Mouse (Mus musculus) MEL (cell line): ENCODE data around the gene Trir. TPM values are rescaled to one million over a fixed set of nuclear protein-coding genes. Genes with fewer than 3 reads are reported as not detected.

Experiments
- DNase-seq: peaks from one replicate; pipeline ENCODE4 v3.0.0; 2011; ENCODE audit warnings: low read depth, low spot score
- H3K27ac ChIP-seq: 2 replicates; pipeline ENCODE4 v1.5.1; 2012; ENCODE audit warnings: low read depth, mild to moderate bottlenecking, control low read depth, low read length, moderate library complexity; ENCODE audit not compliant: control insufficient read depth
- H3K27me3 ChIP-seq, 2 experiments: fragments of 150-350 bp in 1 of 2; sonication (generic) in 1 of 2; 2 replicates each; pipeline ENCODE4 v1.6.1; 2012; ENCODE audit warnings: low read length in 2 of 2, mild to moderate bottlenecking in 2 of 2, improper control_type of control experiment in 1 of 2, moderate library complexity in 1 of 2; ENCODE audit not compliant: insufficient read depth in 2 of 2, control insufficient read depth in 1 of 2
- H3K36me3 ChIP-seq, 2 experiments: 2 replicates each; pipeline ENCODE4 v1.6.1; 2012 to 2014; ENCODE audit warnings: low read length in 2 of 2, improper control_type of control experiment in 1 of 2, inconsistent platforms in 1 of 2, mild to moderate bottlenecking in 1 of 2; ENCODE audit not compliant: insufficient read depth in 2 of 2, control insufficient read depth in 1 of 2
- H3K4me1 ChIP-seq, 2 experiments: fragments of 150-350 bp in 1 of 2; sonication (generic) in 1 of 2; 2 replicates each; pipeline ENCODE4 v1.6.1; 2012; ENCODE audit warnings: low read length in 2 of 2, improper control_type of control experiment in 1 of 2, mild to moderate bottlenecking in 1 of 2; ENCODE audit not compliant: insufficient read depth in 2 of 2, control insufficient read depth in 1 of 2
- H3K4me3 ChIP-seq, 2 experiments: fragments of 150-350 bp in 1 of 2; sonication (generic) in 1 of 2; 2 replicates each; pipeline ENCODE4 v1.5.1; 2012; ENCODE audit warnings: low read depth in 2 of 2, low read length in 2 of 2, mild to moderate bottlenecking in 2 of 2, moderate library complexity in 2 of 2, control low read depth in 1 of 2, improper control_type of control experiment in 1 of 2; ENCODE audit not compliant: control insufficient read depth in 1 of 2, insufficient read depth in 1 of 2
- H3K79me2 ChIP-seq: 2 replicates; pipeline ENCODE4 v1.6.1; 2012; ENCODE audit warnings: mild to moderate bottlenecking, low read length, moderate library complexity; ENCODE audit not compliant: control insufficient read depth, poor library complexity, insufficient read depth
- H3K9ac ChIP-seq: 2 replicates; pipeline ENCODE4 v1.6.1; 2012; ENCODE audit warnings: low read depth, mild to moderate bottlenecking, control low read depth, low read length, moderate library complexity; ENCODE audit not compliant: control insufficient read depth, poor library complexity, severe bottlenecking
- H3K9me3 ChIP-seq: fragments of 150-350 bp; sonication (generic); replicated peaks from 2 replicates; pipeline ENCODE4 v1.6.1; 2012; ENCODE audit warnings: mild to moderate bottlenecking, low read length, improper control_type of control experiment, moderate library complexity; ENCODE audit not compliant: insufficient read depth
- BHLHE40 ChIP-seq: IDR thresholded peaks from 2 replicates; pipeline ENCODE4 v1.6.1; 2012; ENCODE audit warnings: low read depth, mild to moderate bottlenecking, inconsistent platforms, low read length, improper control_type of control experiment, borderline replicate concordance
- CHD2 ChIP-seq: IDR thresholded peaks from 2 replicates; pipeline ENCODE4 v1.6.1; 2011; ENCODE audit warnings: low read length, improper control_type of control experiment
- CTCF ChIP-seq, 3 experiments: IDR thresholded peaks in 2 of 3; conservative IDR thresholded peaks in 1 of 3; 2 replicates each; pipeline ENCODE4 v1.5.1; 2011 to 2012; ENCODE audit warnings: low read length in 3 of 3, low read depth in 2 of 3, mild to moderate bottlenecking in 2 of 3, improper control_type of control experiment in 1 of 3, inconsistent platforms in 1 of 3, mixed read lengths in 1 of 3, moderate library complexity in 1 of 3; ENCODE audit not compliant: control insufficient read depth in 1 of 3, insufficient read depth in 1 of 3, poor library complexity in 1 of 3, severe bottlenecking in 1 of 3
- E2F4 ChIP-seq: IDR thresholded peaks from 2 replicates; pipeline ENCODE4 v1.6.1; 2011; ENCODE audit warnings: low read depth, low read length, improper control_type of control experiment, borderline replicate concordance
- ELF1 ChIP-seq: IDR thresholded peaks from 2 replicates; pipeline ENCODE4 v1.6.1; 2014; ENCODE audit warnings: low read depth, mild to moderate bottlenecking, inconsistent platforms, low read length, improper control_type of control experiment, moderate library complexity
- EP300 ChIP-seq, 2 experiments: IDR thresholded peaks; 2 replicates each; pipeline ENCODE4 v1.6.1; 2011; ENCODE audit warnings: improper control_type of control experiment in 2 of 2, low read length in 2 of 2, low read depth in 1 of 2, mild to moderate bottlenecking in 1 of 2
- ETS1 ChIP-seq: IDR thresholded peaks from 2 replicates; pipeline ENCODE4 v1.6.1; 2012; ENCODE audit warnings: low read depth, mild to moderate bottlenecking, inconsistent platforms, low read length, improper control_type of control experiment, moderate library complexity
- GABPA ChIP-seq: IDR thresholded peaks from 2 replicates; pipeline ENCODE4 v1.6.1; 2012; ENCODE audit warnings: low read depth, mild to moderate bottlenecking, inconsistent platforms, low read length, improper control_type of control experiment, moderate library complexity
- GATA1 ChIP-seq: IDR thresholded peaks from 2 replicates; pipeline ENCODE4 v1.6.1; 2011; ENCODE audit warnings: low read depth, low read length, improper control_type of control experiment
- HCFC1 ChIP-seq: IDR thresholded peaks from 2 replicates; pipeline ENCODE4 v1.6.1; 2012; ENCODE audit warnings: low read depth, mild to moderate bottlenecking, inconsistent platforms, low read length, improper control_type of control experiment, moderate library complexity
- KAT2A ChIP-seq: conservative IDR thresholded peaks from 2 replicates; pipeline ENCODE4 v1.6.1; 2012; ENCODE audit warnings: low read depth, low read length, improper control_type of control experiment, inconsistent platforms
- MAX ChIP-seq: IDR thresholded peaks from 2 replicates; pipeline ENCODE4 v1.6.1; 2011; ENCODE audit warnings: low read length, improper control_type of control experiment
- MAZ ChIP-seq: IDR thresholded peaks from 2 replicates; pipeline ENCODE4 v1.6.1; 2012; ENCODE audit warnings: low read depth, mild to moderate bottlenecking, inconsistent platforms, low read length, improper control_type of control experiment
- MXI1 ChIP-seq: IDR thresholded peaks from 2 replicates; pipeline ENCODE4 v1.6.1; 2011; ENCODE audit warnings: mild to moderate bottlenecking, low read depth, low read length, improper control_type of control experiment
- MYB ChIP-seq: IDR thresholded peaks from 2 replicates; pipeline ENCODE4 v1.6.1; 2011; ENCODE audit warnings: mild to moderate bottlenecking, low read depth, low read length, improper control_type of control experiment
- MYC ChIP-seq: IDR thresholded peaks from 2 replicates; pipeline ENCODE4 v1.6.1; 2011; ENCODE audit warnings: low read depth, mild to moderate bottlenecking, low read length, improper control_type of control experiment, moderate library complexity
- NRF1 ChIP-seq: IDR thresholded peaks from 2 replicates; pipeline ENCODE4 v1.6.1; 2014; ENCODE audit warnings: low read depth, mild to moderate bottlenecking, inconsistent platforms, low read length, improper control_type of control experiment, moderate library complexity; ENCODE audit not compliant: poor library complexity, insufficient read depth, severe bottlenecking
- POLR2A ChIP-seq, 2 experiments: IDR thresholded peaks; 2 replicates each; pipeline ENCODE4 v1.6.1; 2011 to 2012; ENCODE audit warnings: low read length in 2 of 2, mild to moderate bottlenecking in 2 of 2, control low read depth in 1 of 2, improper control_type of control experiment in 1 of 2, low read depth in 1 of 2, moderate library complexity in 1 of 2; ENCODE audit not compliant: control insufficient read depth in 1 of 2, insufficient read depth in 1 of 2, poor library complexity in 1 of 2
- POLR2AphosphoS2 ChIP-seq: IDR thresholded peaks from 2 replicates; pipeline ENCODE4 v1.6.1; 2011; ENCODE audit warnings: low read length, improper control_type of control experiment
- POLR2AphosphoS5 ChIP-seq: IDR thresholded peaks from 2 replicates; pipeline ENCODE4 v1.6.1; 2012; ENCODE audit warnings: low read depth, borderline replicate concordance, mild to moderate bottlenecking, inconsistent platforms, low read length, moderate library complexity, mixed read lengths
- RAD21 ChIP-seq: IDR thresholded peaks from 2 replicates; pipeline ENCODE4 v1.6.1; 2011; ENCODE audit warnings: mild to moderate bottlenecking, low read depth, low read length, improper control_type of control experiment
- SIN3A ChIP-seq: IDR thresholded peaks from 2 replicates; pipeline ENCODE4 v1.6.1; 2012; ENCODE audit warnings: low read length, improper control_type of control experiment, inconsistent platforms
- SMC3 ChIP-seq: IDR thresholded peaks from 2 replicates; pipeline ENCODE4 v1.6.1; 2011; ENCODE audit warnings: low read depth, low read length, improper control_type of control experiment
- TAL1 ChIP-seq: IDR thresholded peaks from 2 replicates; pipeline ENCODE4 v1.6.1; 2012; ENCODE audit warnings: mild to moderate bottlenecking, inconsistent platforms, low read length, moderate library complexity, mixed read lengths
- TBP ChIP-seq: IDR thresholded peaks from 2 replicates; pipeline ENCODE4 v1.8.0; 2011; ENCODE audit warnings: low read depth, low read length, improper control_type of control experiment
- TCF12 ChIP-seq: IDR thresholded peaks from 2 replicates; pipeline ENCODE4 v1.6.1; 2014; ENCODE audit warnings: low read depth, mild to moderate bottlenecking, inconsistent platforms, low read length, improper control_type of control experiment, moderate library complexity
- UBTF ChIP-seq: IDR thresholded peaks from 2 replicates; pipeline ENCODE4 v1.6.1; 2012; ENCODE audit warnings: low read depth, mild to moderate bottlenecking, inconsistent platforms, low read length, improper control_type of control experiment, moderate library complexity, borderline replicate concordance; ENCODE audit not compliant: insufficient read depth
- USF2 ChIP-seq, 2 experiments: IDR thresholded peaks; 2 replicates each; pipeline ENCODE4 v1.6.1; 2011 to 2012; ENCODE audit warnings: improper control_type of control experiment in 2 of 2, low read length in 2 of 2, borderline replicate concordance in 1 of 2, inconsistent platforms in 1 of 2, low read depth in 1 of 2, mild to moderate bottlenecking in 1 of 2; ENCODE audit not compliant: insufficient read depth in 1 of 2
- ZC3H11A ChIP-seq: IDR thresholded peaks from 2 replicates; pipeline ENCODE4 v1.6.1; 2012; ENCODE audit warnings: low read depth, mild to moderate bottlenecking, inconsistent platforms, low read length, improper control_type of control experiment
- ZKSCAN1 ChIP-seq: IDR thresholded peaks from 2 replicates; pipeline ENCODE4 v1.6.1; 2012; ENCODE audit warnings: low read depth, mild to moderate bottlenecking, inconsistent platforms, low read length, improper control_type of control experiment, moderate library complexity
- ZMIZ1 ChIP-seq: IDR thresholded peaks from 2 replicates; pipeline ENCODE4 v1.6.1; 2012; ENCODE audit warnings: low read depth, mild to moderate bottlenecking, inconsistent platforms, low read length, improper control_type of control experiment, moderate library complexity
- ZNF384 ChIP-seq: IDR thresholded peaks from 2 replicates; pipeline ENCODE4 v1.6.1; 2012; ENCODE audit warnings: low read depth, mild to moderate bottlenecking, inconsistent platforms, low read length, improper control_type of control experiment
- polyA plus RNA-seq, 2 experiments: library from polyadenylated mRNA; stranded (reverse) in 1 of 2; unstranded in 1 of 2; fragments of >175 nt in 1 of 2; fragments of >200 nt in 1 of 2; gene quantifications; 2 replicates each; pipeline versions ENCODE4 v1.2.1 to v1.2.4; 2012; ENCODE audit warnings: low replicate concordance in 2 of 2, low read depth in 1 of 2; ENCODE audit not compliant: insufficient read length in 2 of 2, insufficient read depth in 1 of 2, missing spikeins in 1 of 2
- total RNA-seq: library from RNA; depleted of rRNA; stranded (reverse); fragments of 300-350 nt; gene quantifications from 2 replicates; pipeline ENCODE4 v1.2.3, GENCODE M21; 2012

The Trir gene
- total and polyA plus RNA-seq, 3 experiments, result 264 to 442 (median 283) TPM

DNA sequence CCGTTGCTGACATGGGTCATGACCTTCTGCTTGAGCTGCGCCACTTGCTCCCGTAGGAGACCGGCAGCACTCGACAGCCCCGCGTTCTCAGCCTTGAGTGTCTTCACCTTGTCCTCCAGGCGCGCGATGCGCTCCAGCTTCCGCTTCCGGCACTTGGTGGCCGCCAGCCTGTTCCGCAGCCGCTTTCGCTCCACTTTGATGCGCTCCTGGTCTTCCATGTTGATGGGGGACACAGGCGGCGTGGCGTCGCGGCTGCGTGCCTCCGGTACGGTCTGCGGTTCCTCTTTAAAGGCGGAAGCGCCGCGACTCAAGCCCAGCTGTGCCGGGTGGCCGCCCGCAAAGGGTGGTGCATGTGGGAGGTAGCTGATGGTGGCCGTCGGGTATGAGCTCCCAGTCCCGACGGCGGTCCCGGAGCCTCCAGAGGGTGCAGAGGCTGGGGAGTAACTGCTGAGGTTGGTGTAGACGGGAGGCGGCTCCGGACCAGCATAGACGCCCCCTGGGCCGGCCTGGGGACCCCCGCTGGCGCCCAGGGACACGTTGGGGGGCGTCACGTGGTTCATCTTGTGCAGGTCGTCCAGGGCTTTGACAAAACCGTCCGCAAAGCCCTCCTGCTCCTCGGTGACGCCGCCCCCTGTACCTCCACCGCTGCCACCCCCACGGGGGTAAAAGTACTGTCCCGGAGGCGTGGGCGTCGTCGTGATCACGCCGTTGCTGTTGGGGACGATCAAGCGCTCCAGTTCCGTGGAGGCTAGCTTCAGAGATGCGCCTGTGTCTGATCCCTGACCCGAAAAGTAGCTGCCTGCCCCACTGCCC is 49.0 kb upstream of the Trir start (continued):
- TF ChIP-seq ZKSCAN1, result no peak
- peak; percentile 26; the same call in 1 of the 2 replicates for TF ChIP-seq POLR2AphosphoS5
- TF ChIP-seq E2F4, result no peak; the same call in 1 of the 2 replicates

DNA sequence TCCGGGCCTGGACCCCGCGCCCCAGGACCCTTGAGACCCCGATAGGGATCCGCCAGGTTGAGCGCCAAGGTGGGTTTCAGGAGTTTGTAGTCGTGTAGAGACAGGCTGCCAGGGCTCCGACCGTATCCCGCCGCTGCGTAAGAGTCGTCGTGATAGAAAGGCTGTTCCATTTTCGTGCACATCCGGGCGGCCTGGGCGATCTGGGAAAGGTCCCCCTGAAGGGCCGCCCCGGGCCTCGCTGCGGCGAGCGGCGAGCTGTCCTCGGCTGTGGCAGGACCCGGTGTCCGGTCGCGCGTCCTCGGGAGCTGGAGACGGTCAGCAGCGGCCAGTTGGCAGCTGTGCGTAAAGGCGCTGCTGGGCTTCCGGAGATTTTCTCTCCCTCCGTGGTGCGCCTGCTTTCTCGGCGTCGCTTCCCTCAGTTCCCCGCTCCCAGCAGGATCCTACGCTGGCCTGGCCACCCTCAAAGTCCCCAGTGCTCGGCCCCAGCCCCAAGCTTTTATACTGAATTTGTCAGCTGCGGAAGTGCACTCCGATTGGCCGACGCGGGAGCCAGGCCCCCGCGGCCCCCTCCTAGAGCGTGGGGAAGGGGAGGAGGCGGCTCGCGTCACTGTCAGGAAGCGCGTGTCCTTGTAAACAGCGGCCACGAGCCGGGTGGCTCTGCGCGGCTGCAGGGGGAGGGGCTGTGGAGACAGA is 48.2 kb upstream of the Trir start, which contains the start of gene Junb:
Gene Junb, minus strand, starts transcription at position 471 of the 693 bp plus-strand sequence.
- Histone ChIP-seq H3K4me3 (peak within 1 kb of the TSS; percentile 84 to 86), H3K27me3 (no peaks in the 10 kb centered on the region), H3K4me1 (peaks cover 12 to 52% of the 10 kb centered on the region in 2 experiments), H3K9me3 (no peaks in the 10 kb centered on the region), H3K27ac (peak within 1 kb of the TSS; percentile 89), H3K36me3 (peaks cover 0 to 23% of the 10 kb centered on the region in 2 experiments; a peak in 2 of 4 replicates), H3K9ac (peak within 1 kb of the TSS; percentile 88), H3K79me2 (peaks cover 22% of the 10 kb centered on the region)
- DNase-seq, result peak; percentile 96
- TF ChIP-seq ZMIZ1 (peak; percentile 100), KAT2A (no peak; the same call in none of the 2 replicates), POLR2A (IDR thresholded peaks at IDR 0.05; ENCODE audit: control insufficient read depth in 1 of 2, insufficient read depth in 1 of 2, low read depth in 1 of 2, low read length in 2 of 2, poor library complexity in 1 of 2) (peak; percentile 99 to 100), POLR2AphosphoS5 (peak; percentile 90), CTCF (IDR thresholded peaks at IDR 0.05 in 2 of 3, conservative IDR thresholded peaks at IDR 0.05 in 1 of 3; ENCODE audit: control insufficient read depth in 1 of 3, insufficient read depth in 1 of 3, low read depth in 2 of 3, low read length in 3 of 3, poor library complexity in 1 of 3, severe bottlenecking in 1 of 3) (no peak), ZC3H11A (no peak), HCFC1 (peak; percentile 79), TAL1 (no peak), SMC3 (no peak), GABPA (no peak), MAZ (peak; percentile 99), MXI1 (peak; percentile 98), ELF1 (peak; percentile 99), EP300 (IDR thresholded peaks at IDR 0.05; ENCODE audit: low read depth in 1 of 2, low read length in 2 of 2) (peak in 1 of 2 experiments; percentile 59; a peak in 2 of 4 replicates), RAD21 (no peak), NRF1 (peak; percentile 17; the same call in 1 of the 2 replicates), TBP (peak; percentile 97), ZNF384 (0 out of 2 replicates have a peak, but pooled peaks have one; percentile 5), MAX (peak; percentile 98), USF2 (IDR thresholded peaks at IDR 0.05; ENCODE audit: borderline replicate concordance in 1 of 2, insufficient read depth in 1 of 2, low read depth in 1 of 2, low read length in 2 of 2) (no peak), POLR2AphosphoS2 (peak; percentile 100), UBTF (no peak), CHD2 (0 out of 2 replicates have a peak, but pooled peaks have one; percentile 20), TCF12 (peak; percentile 74), MYC (peak; percentile 57; the same call in 1 of the 2 replicates), GATA1 (no peak), SIN3A (peak; percentile 100), MYB (no peak), ETS1 (peak; percentile 95), BHLHE40 (peak; percentile 57; the same call in 1 of the 2 replicates)
